In genomic region chr5:135777796-135778470, GRCm38 (mm10) we compare ENCODE assay signal across 8 mouse cellular contexts. TPM values are rescaled to one million over a fixed set of nuclear protein-coding genes. Genes with fewer than 3 reads are reported as not detected.
DNase-seq lines count a peak whose midpoint lies in the region; ATAC-seq and TF ChIP-seq lines count a peak whose summit lies in the region.

Gene Styxl1 (minus strand): TSS chr5:135778385.

- no peak for DNase-seq in heart, postnatal 4 days
- DNase-seq in CH12.LX (ENCODE audit: extremely low read depth): peak; percentile 43
- DNase-seq in hindbrain, postnatal 0 days (ENCODE audit: low spot score): peak; percentile 61
- no peak for DNase-seq in B cell, adult 2 months
- no peak for DNase-seq in thymus, postnatal 10 days (ENCODE audit: low spot score in 2 of 2)

- no peaks in the 10 kb centered on the region for H3K27me3 ChIP-seq in heart, embryonic 15.5 days
- no peaks in the 10 kb centered on the region for H3K27me3 ChIP-seq in CH12.LX (replicated peaks)
- no peaks in the 10 kb centered on the region for H3K27me3 ChIP-seq in hindbrain, postnatal 0 days (ENCODE audit: insufficient read depth, low read length)
- H3K27me3 ChIP-seq in midbrain, embryonic 13.5 days: no peaks in the 10 kb centered on the region

- TF ChIP-seq RAD21 in CH12.LX (IDR thresholded peaks at IDR 0.05; ENCODE audit: low read depth, low read length): no peak

- dilution Hi-C loops in CH12.LX (cut with MboI; ENCODE audit: extremely low pct_ligation_motif_present, extremely low pct_unique_long_range_greater_than_20kb, low sequenced_read_pairs): no loop called here

- no peak; the same call in 1 of the 2 replicates for TF ChIP-seq POLR2A in CH12.LX (IDR thresholded peaks at IDR 0.05; ENCODE audit: low read depth, low read length)
- no peak for TF ChIP-seq POLR2A in cortical plate, adult 2 months (IDR thresholded peaks at IDR 0.05; ENCODE audit: extremely low read depth, insufficient read depth, low read length)

- in situ Hi-C loops in CH12.LX (cut with MboI; ENCODE audit: low pct_ligation_motif_present, low pct_unique_long_range_greater_than_20kb, low sequenced_read_pairs): loop anchor here (10.0 kb wide), 1 partner anchor 243 kb away; no protein-coding TSS in a partner anchor

- peak within 1 kb of the TSS; percentile 81 for H3K4me2 ChIP-seq in heart, embryonic 15.5 days
- peak within 1 kb of the TSS; percentile 89 for H3K4me2 ChIP-seq in CH12.LX (ENCODE audit: insufficient read depth, low read depth, poor library complexity, severe bottlenecking)
- H3K4me2 ChIP-seq in hindbrain, postnatal 0 days (ENCODE audit: low read depth, low read length): peak within 1 kb of the TSS; percentile 89
- peak within 1 kb of the TSS; percentile 85 for H3K4me2 ChIP-seq in midbrain, embryonic 13.5 days (replicated peaks)

- peak within 1 kb of the TSS; percentile 85 for H3K9ac ChIP-seq in heart, embryonic 15.5 days
- peak within 1 kb of the TSS; percentile 90 for H3K9ac ChIP-seq in CH12.LX (ENCODE audit: insufficient read depth, low read depth)
- peak within 1 kb of the TSS; percentile 97 for H3K9ac ChIP-seq in hindbrain, postnatal 0 days (replicated peaks; ENCODE audit: low read length)
- H3K9ac ChIP-seq in midbrain, embryonic 13.5 days (replicated peaks): peak within 1 kb of the TSS; percentile 95

- H3K9me3 ChIP-seq in heart, embryonic 15.5 days (replicated peaks): no peaks in the 10 kb centered on the region
- H3K9me3 ChIP-seq in CH12.LX (replicated peaks; ENCODE audit: low read length): no peaks in the 10 kb centered on the region
- no peaks in the 10 kb centered on the region for H3K9me3 ChIP-seq in hindbrain, postnatal 0 days (ENCODE audit: low read length)
- H3K9me3 ChIP-seq in midbrain, embryonic 13.5 days: no peaks in the 10 kb centered on the region

- H3K4me1 ChIP-seq in heart, embryonic 15.5 days (replicated peaks): peaks cover 35% of the 10 kb centered on the region
- peaks cover 8 to 52% of the 10 kb centered on the region in 2 experiments for H3K4me1 ChIP-seq in CH12.LX (ENCODE audit: control insufficient read depth in 1 of 2, insufficient read depth in 2 of 2)
- H3K4me1 ChIP-seq in cortical plate, adult 2 months (ENCODE audit: control insufficient read depth, insufficient read depth, low read length): peaks cover 5% of the 10 kb centered on the region; the same call in 1 of the 2 replicates
- peaks cover 14% of the 10 kb centered on the region for H3K4me1 ChIP-seq in hindbrain, postnatal 0 days (ENCODE audit: insufficient read depth, low read length)
- H3K4me1 ChIP-seq in midbrain, embryonic 13.5 days (replicated peaks): peaks cover 31% of the 10 kb centered on the region

- peaks cover 36% of the 10 kb centered on the region for H3K79me2 ChIP-seq in CH12.LX (replicated peaks; ENCODE audit: control insufficient read depth, extremely low read depth, insufficient read depth, poor library complexity, severe bottlenecking)

- no peak for TF ChIP-seq EP300 in CH12.LX (IDR thresholded peaks at IDR 0.05; ENCODE audit: low read length)

- ATAC-seq in heart, embryonic 15.5 days (replicated peaks; ENCODE audit: insufficient number of reproducible peaks, insufficient read depth, low FRiP score, low read depth): peak; percentile 7
- peak; percentile 18 for ATAC-seq in hindbrain, postnatal 0 days
- ATAC-seq in midbrain, embryonic 13.5 days: peak; percentile 95

- H3K4me3 ChIP-seq in heart, embryonic 15.5 days: peak within 1 kb of the TSS; percentile 89
- H3K4me3 ChIP-seq in CH12.LX (replicated peaks in 1 of 3; ENCODE audit: low read depth in 2 of 3, low read length in 2 of 3, poor library complexity in 1 of 3): peak within 1 kb of the TSS; percentile 87 to 89 (median 88)
- H3K4me3 ChIP-seq in cortical plate, adult 2 months (ENCODE audit: insufficient read depth, low read length): peak within 1 kb of the TSS; percentile 92
- H3K4me3 ChIP-seq in hindbrain, postnatal 0 days (ENCODE audit: low read length): peak within 1 kb of the TSS; percentile 95
- H3K4me3 ChIP-seq in midbrain, embryonic 13.5 days (replicated peaks): peak within 1 kb of the TSS; percentile 84

- 1% methylated on average over 44 of the region's 45 CpGs for WGBS in heart, embryonic 15.5 days
- under 1% methylated on average over 45 of the region's 45 CpGs for WGBS in hindbrain, postnatal 0 days
- 1% methylated on average over 44 of the region's 45 CpGs for WGBS in midbrain, embryonic 13.5 days

- H3K36me3 ChIP-seq in heart, embryonic 15.5 days: peaks cover 9% of the 10 kb centered on the region; the same call in 1 of the 2 replicates
- peaks cover 7 to 27% of the 10 kb centered on the region in 2 experiments for H3K36me3 ChIP-seq in CH12.LX (replicated peaks in 1 of 2; ENCODE audit: control insufficient read depth in 1 of 2, insufficient read depth in 1 of 2, low read length in 1 of 2)
- no peaks in the 10 kb centered on the region; the same call in 1 of the 2 replicates for H3K36me3 ChIP-seq in hindbrain, postnatal 0 days (ENCODE audit: insufficient read depth, low read length)
- peaks cover 18% of the 10 kb centered on the region for H3K36me3 ChIP-seq in midbrain, embryonic 13.5 days

- no peak for TF ChIP-seq CTCF in CH12.LX (conservative IDR thresholded peaks at IDR 0.05 in 1 of 2, IDR thresholded peaks at IDR 0.05 in 1 of 2; ENCODE audit: low read depth in 2 of 2, low read length in 2 of 2)
- TF ChIP-seq CTCF in cortical plate, adult 2 months (IDR thresholded peaks at IDR 0.05; ENCODE audit: extremely low read depth, insufficient read depth, low read length): no peak
- no peak for TF ChIP-seq CTCF in hindbrain, postnatal 0 days (IDR thresholded peaks at IDR 0.05; ENCODE audit: low read depth)

- peak within 1 kb of the TSS; percentile 96 for H3K27ac ChIP-seq in heart, embryonic 15.5 days
- peak within 1 kb of the TSS; percentile 56 for H3K27ac ChIP-seq in CH12.LX (ENCODE audit: insufficient read depth, low read depth)
- H3K27ac ChIP-seq in cortical plate, adult 2 months (ENCODE audit: insufficient read depth, low read length): peak within 1 kb of the TSS; percentile 84
- H3K27ac ChIP-seq in hindbrain, postnatal 0 days: peak within 1 kb of the TSS; percentile 98
- H3K27ac ChIP-seq in midbrain, embryonic 13.5 days: peak within 1 kb of the TSS; percentile 91

TF ChIP-seq in CH12.LX, 34 proteins besides CTCF, POLR2A, EP300 and RAD21:
- TF ChIP-seq GABPA (IDR thresholded peaks at IDR 0.05; ENCODE audit: insufficient replicate concordance, low read depth, low read length): no peak
- TF ChIP-seq IRF4 (IDR thresholded peaks at IDR 0.05; ENCODE audit: low read depth, low read length): 0 out of 2 replicates have a peak, but pooled peaks have one; percentile 1
- peak; percentile 91 for TF ChIP-seq ELF1 (IDR thresholded peaks at IDR 0.05; ENCODE audit: low read depth, low read length)
- TF ChIP-seq MXI1 (IDR thresholded peaks at IDR 0.05; ENCODE audit: low read depth, low read length): no peak

RNA-seq across cellular contexts. Expression of gene Styxl1, which starts in this region (rescaled TPM):
- 0.39 and 0.41 TPM in 2 replicates for polyA plus RNA-seq in heart, embryonic 15.5 days (2015; fragmentation: Nextera tagmentation; extraction: Ambion mirVana)
- total RNA-seq in heart, postnatal 4 days (2021): not detected
- total RNA-seq in CH12.LX (2012; rRNA removed): not detected in 2 replicates
- not detected in 2 replicates for total RNA-seq in CH12.LX (2014; rRNA removed)
- polyA plus RNA-seq in CH12.LX (2012; ENCODE audit: insufficient read length, low read depth): not detected in 2 replicates
- polyA plus RNA-seq in cortical plate, adult 2 months (2012; rRNA removed): 0.13 TPM in 2 replicates
- total RNA-seq in hindbrain, postnatal 0 days (2014; rRNA removed): 0.10 TPM in 1 of 2 replicates, not detected in the other
- polyA plus RNA-seq in hindbrain, postnatal 0 days (2015; fragmentation: Nextera tagmentation; extraction: Ambion mirVana): 0.61 and 0.69 TPM in 2 replicates
- polyA plus RNA-seq in midbrain, embryonic 13.5 days (2015; fragmentation: Nextera tagmentation; extraction: Ambion mirVana): 0.34 TPM in 1 of 2 replicates, not detected in the other

Comparison
In these comparisons a context has a peak if more than half of its experiments do, and no peak if none do; other contexts are left out.
1. Peak in ATAC-seq, H3K4me3 ChIP-seq, H3K27ac ChIP-seq, H3K9ac ChIP-seq and H3K4me2 ChIP-seq in heart, embryonic 15.5 days; RNA of the gene not detected or under 1 TPM.
2. Peak in DNase-seq, H3K4me3 ChIP-seq, H3K27ac ChIP-seq, H3K9ac ChIP-seq and H3K4me2 ChIP-seq in CH12.LX; RNA of the gene not detected or under 1 TPM.
3. Peak in DNase-seq, ATAC-seq, H3K4me3 ChIP-seq, H3K27ac ChIP-seq, H3K9ac ChIP-seq and H3K4me2 ChIP-seq in hindbrain, postnatal 0 days; RNA of the gene not detected or under 1 TPM.
4. Peak in ATAC-seq, H3K4me3 ChIP-seq, H3K27ac ChIP-seq, H3K9ac ChIP-seq and H3K4me2 ChIP-seq in midbrain, embryonic 13.5 days; RNA of the gene not detected or under 1 TPM.
5. ATAC-seq: peak in every context shown above with its lines; median percentile 95 in midbrain, embryonic 13.5 days; 18 in hindbrain, postnatal 0 days; 7 in heart, embryonic 15.5 days.